Mouse (Mus musculus) layer of hippocampus, adult 9-10 months (tissue): Measurements from ENCODE around the gene Fosl1.

Experiments used
- DNase-seq: peaks from one replicate; pipeline ENCODE4 v3.0.0; 2022; ENCODE audit warnings: low spot score

The Fosl1 gene

DNA sequence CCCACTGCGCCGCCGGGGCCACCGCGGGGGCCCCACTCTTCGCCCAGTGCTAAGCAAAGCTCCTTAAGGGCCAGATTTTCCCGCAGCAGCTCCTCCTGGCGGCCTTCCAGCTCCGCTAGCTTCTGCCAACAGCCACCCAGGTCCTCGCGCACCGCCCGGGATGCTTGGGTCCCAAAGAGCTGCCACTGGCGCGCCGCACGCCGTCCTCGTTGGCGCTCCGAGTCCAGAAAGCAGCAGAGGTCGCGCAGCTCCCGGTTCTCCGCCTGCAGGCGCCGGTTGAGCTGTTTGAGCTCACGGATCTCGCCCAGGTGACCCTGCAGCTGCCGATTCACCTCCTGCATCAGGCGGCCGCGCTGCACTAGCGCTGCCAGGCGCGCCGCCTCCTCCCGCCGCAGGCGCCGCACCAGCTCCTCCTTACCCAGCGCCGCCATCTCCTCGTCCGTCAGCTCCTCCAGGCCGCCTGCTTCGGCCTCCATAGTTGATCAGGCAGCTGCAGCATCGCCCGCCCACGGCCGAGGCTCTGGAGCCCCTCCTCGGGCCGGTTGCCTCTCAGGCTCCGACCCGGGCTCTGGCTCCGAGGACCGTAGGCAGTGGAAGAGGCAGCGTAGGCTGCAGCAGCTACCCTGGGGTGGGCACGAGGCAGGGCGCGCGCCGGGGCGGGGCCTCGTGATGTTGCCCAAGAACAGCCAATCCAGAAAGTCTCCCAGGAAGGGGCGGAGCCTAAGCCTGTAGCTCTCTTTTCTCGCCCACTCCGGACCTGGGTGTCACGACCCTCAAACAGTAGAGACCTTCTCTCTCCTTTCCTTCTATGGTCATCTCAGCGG lies 9.8 kb downstream of the Fosl1 start:
- DNase-seq = peak; percentile 88

GRCm38 (mm10) chr19:5457746-5458442 lies 10.5 kb downstream of the Fosl1 start, which contains the start of gene Ccdc85b:
TSS of gene Ccdc85b (minus strand) at chr19:5457894.
- DNase-seq = no peak

- no peak for DNase-seq
These were observed 11.7 kb downstream of the Fosl1 start for GRCm38 (mm10) chr19:5459019-5459418.

GRCm38 (mm10) chr19:5459896-5460295 lies 12.5 kb downstream of the Fosl1 start:
- no peak for DNase-seq

DNA sequence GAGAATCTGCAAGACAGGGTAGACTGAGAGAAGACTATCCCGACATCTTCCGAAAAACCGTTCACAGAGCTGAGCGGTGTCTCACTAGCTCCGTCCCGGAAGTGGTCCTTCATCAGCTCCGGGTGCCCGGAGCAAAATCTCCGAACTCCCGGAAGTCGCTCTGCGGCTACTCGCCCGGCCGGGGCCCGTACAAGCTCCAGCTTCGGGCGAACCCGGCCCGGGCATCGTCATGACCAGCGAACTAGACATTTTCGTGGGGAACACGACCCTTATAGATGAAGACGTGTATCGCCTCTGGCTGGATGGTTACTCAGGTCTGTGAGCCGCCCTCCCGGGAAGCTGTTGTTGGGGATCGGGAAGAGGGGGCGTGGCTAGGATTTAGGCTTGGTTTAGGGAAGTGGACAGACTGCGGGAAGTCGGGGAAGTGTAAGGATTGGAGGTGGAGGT lies 13.1 kb downstream of the Fosl1 start, which contains the start of gene Fibp:
Fibp (plus strand) TSS at position 151 of the 447 bp plus-strand sequence.
- DNase-seq = peak; percentile 73

DNA sequence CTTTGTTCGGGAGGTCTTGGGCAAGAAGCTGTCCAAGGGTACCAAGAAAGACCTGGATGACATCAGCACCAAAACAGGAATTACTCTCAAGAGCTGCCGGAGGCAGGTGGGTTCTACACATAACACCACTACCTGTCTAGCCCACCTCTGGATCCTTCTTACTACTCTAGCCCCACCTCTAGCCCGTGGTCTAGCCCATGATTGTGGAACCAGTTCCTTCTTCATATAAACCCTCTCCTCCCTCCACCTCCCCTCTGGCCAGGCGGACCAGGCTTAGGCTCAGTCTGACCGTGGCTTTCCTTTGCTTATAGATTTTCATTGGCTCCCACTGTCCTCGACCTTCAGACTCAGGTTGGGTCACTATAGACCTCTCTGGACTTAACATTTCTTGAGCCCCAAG lies 14.1 kb downstream of the Fosl1 start:
- no peak for DNase-seq

DNA sequence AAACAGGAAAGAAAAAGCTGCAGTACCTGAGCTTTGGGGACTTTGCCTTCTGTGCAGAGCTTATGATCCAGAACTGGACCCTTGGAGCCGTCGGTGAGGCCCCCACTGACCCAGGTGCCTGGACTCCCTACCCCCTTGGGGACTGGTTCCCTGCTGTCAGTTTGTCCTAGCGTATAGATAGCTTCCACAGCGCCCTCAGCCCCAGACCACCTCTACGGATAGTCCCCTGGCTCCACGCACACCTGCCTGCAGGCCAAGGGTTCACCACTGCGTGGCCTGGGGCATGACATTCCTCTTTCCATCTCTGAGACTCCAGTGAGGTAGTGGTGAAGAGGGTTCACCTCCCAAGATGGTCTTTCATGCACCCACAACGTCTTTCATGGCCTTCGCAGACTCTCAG lies 15.9 kb downstream of the Fosl1 start:
- no peak for DNase-seq

- DNase-seq = no peak
These were observed 16.6 kb downstream of the Fosl1 start for GRCm38 (mm10) chr19:5463791-5464562.

DNA sequence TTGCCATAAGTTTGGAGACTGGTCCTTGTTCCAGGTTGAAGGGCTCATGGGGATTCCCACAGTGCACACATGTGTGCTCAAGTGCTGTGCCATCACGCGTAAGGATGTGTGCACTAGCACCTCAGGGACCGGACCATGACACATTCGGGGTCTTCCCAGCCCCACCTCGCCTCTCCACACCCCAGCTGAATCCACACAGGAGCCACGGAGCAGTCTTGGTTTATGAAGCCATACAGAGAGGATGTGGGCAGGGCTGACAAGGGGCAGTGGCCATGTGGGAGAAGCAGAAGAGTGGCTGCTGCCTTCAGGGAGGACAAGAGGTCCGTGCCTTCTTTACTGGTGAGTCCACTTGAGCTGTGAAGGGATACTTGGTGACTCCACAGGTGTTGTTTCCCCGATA lies 17.7 kb downstream of the Fosl1 start:
- no peak for DNase-seq

DNA sequence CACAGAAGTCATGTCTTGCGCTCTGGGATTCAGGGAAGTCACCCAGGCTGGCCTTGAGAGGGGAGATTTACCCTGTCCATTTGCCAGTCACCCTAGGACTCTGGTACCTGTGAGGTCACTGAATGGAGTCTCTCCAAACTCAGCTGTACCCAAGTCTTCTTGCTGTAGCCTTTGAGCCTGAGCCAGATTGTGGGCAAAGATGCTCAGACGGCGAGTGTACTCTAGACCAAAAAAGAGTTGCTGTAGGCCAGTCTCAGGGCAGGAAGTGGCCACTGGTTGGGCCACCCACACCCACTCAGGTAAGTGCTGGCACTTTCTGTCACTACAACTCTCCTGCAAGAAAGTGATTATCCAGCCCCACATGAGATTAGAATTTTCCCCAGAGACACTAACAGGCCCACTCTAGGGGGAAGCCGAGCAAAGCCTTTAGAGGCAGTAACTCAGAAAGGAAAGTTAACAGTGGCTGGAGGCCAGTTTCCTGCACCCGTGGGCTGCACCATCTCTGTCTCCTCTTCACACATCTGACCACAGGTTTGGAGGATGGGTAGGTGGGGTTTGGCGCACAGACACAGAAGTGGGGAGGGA lies 19.7 kb downstream of the Fosl1 start:
- no peak for DNase-seq

- DNase-seq = no peak
These were observed 21.0 kb downstream of the Fosl1 start, which contains the start of gene Ctsw for GRCm38 (mm10) chr19:5468374-5468773. TSS of gene Ctsw (minus strand) at chr19:5468507.

DNA sequence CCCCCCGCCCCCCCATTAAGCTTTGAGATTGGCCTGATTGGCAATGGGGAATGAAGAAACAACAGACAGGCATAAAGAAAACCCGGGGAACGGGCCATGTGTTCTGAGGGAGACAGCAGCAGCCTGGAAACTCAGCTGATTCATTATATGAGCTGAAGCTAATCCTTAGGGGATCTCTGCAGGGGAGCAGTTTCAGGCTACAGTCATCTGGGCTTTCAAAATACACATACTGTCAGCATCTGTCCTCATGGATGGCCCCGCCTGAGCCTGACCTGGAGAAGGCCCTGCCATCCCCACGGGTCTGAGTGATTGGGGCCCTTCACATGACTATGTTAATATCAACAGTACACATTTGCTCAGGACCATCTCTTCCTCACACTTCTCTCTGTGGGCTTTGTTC lies 24.5 kb downstream of the Fosl1 start:
- DNase-seq = no peak

DNA sequence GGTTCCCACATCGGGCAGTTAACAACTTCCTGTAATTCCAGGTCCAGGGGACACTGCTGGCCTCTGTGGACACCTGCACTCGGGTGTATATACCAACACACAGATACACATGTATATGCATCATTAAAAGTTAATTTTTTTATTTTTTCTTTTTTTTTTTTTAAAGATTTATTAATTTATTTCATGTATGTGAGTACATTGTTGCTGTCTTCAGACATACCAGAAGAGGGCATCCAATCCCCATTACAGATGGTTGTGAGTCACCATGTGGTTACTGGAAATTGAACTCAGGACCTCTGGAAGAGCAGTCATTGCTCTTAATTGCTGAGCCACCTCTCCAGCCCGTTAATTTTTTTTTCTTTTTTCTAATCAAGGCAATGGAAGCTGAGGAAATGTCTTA lies 25.5 kb downstream of the Fosl1 start:
- no peak for DNase-seq

DNA sequence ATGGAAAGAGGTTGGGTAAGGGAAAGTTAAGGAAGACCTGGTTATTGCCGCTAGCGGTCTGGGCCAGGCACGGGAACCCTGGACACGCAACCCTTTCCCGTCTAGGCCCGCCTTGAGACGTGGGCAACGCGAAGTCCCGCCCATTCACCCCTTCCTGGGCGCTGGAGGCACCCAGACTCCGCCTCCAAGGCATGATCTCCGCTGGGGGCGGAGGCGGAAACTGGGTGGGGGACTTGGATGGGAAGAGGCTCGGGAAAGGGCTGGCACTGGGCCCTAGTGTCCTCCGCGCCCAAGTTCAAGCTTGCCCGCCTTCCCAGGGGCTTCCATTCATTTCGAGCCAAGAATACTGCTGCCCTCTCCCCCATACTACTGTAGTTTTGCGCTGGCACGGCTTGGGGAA lies 26.4 kb downstream of the Fosl1 start, which contains the start of gene Efemp2:
Efemp2 (plus strand) TSS at position 235 of the 400 bp plus-strand sequence.
- no peak for DNase-seq

DNA sequence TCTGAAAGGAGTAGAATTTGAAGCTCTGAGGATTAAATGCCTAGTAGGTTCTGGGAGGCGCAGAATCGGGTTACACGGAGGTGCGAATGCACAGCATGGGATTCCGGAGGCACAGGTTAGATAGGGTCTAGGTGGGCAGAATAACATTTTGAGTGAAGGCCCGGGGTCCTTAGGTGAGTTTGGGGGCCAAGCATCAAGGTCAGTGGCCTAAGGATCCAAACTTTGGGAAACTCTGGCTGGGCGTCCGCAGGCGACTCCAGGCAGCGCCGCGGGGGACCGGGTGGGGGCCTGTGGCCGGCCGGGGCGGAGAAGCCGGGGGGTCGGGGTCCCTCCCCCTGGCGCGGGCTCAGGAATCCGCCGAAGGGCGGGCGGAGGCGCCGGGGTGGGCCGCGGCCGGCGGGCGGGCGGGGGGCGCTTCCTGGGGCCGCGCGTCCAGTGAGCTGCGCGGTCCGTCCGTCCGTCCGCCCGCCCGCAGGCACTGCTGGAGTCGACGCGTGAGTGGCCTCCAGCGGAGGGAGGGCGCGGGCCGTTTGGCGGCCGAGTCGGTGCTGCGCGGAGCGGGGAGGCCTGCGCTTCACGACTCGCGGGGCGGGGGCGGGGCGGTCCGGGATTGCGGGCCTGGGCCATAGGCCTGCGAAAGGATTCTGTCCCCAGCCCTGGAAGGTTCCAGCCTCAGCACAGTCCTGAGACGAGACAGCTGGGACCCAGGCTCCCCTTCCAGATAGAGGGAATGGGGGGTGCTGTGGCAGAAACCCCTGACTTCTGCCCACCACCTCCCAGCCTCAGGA lies 27.1 kb downstream of the Fosl1 start:
- DNase-seq = no peak

DNA sequence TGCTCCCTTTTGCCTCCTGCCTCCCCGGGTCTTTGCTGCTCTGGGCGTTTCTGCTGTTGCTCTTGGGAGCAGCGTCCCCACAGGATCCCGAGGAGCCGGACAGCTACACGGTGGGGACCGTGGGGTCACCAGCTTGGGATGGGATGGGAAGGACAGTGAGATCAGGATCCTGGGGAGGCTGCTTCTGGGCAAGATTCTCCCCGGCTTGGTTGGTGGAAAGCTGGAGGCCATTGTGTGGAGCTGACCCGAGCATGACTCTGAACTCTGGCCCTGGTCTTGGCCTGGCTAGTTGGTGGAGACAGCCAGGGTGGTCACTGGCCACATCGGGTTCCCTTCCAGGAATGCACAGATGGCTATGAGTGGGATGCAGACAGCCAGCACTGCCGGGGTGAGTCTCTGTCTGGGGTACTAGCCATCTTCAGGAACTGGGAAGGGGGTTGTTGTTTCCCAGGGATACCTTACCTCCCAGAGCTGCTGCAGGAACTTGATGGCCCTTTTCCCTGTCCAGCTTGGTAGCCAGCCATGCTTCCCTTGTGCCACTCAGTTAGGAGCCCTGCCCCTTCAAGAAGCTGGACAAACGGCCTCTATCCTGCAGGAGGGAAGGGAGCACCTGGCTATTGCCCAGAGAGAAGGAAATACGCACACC lies 27.8 kb downstream of the Fosl1 start:
- DNase-seq = no peak

DNA sequence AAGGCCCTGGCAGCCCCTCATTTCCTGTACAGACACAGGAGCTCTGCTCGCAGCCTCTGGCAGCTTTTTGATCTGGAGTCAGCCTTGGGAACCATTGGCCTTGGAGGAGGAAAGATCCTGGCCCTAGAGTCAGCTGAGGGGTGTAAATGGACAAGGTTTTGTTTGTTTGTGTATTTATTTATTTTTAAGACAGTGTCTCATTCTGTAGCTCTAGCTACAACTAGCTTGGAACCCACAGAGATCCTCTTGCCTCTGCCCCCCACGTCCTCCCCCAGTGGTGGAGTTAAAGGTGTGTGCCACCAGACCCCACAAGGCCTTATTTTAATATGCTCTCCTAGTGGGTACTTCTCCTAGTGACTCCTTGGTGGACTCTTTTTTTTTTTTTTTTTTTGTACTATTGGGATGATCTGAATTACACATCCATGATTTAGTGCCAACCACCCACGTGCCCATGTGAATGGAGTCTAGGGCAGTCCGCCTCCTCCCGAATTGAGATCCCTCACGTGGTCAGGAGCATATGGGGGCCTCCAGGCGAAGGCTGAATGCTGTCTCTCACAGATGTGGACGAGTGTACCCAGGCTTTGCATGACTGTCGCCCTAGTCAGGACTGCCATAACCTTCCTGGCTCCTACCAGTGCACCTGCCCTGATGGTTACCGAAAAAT lies 29.8 kb downstream of the Fosl1 start:
- DNase-seq = no peak

- DNase-seq = no peak
These were observed 30.4 kb downstream of the Fosl1 start for GRCm38 (mm10) chr19:5477668-5478300.

GRCm38 (mm10) chr19:5480016-5480415 lies 32.7 kb downstream of the Fosl1 start:
- no peak for DNase-seq

DNA sequence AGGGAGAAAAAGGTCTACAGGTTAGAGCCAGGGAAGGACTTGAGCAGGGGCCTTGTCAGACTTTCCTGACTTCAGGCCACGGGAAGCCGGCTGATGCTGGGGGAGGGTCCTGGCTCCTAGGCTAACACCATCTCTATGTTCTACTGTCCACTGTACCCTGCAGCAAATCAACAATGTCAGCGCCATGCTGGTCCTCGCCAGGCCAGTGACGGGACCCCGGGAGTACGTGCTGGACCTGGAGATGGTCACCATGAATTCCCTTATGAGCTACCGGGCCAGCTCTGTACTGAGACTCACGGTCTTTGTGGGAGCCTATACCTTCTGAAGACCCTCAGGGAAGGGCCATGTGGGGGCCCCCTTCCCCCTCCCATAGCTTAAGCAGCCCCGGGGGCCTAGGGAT lies 34.1 kb downstream of the Fosl1 start:
- DNase-seq = no peak
